Mouse (Mus musculus) liver, adult 2 months (tissue): Measurements from ENCODE around the gene Hhatl.

ENCODE experiments used
- CTCF ChIP-seq: fragments of 200-500 bp; IDR thresholded peaks from 2 replicates; pipeline ENCODE4 v1.5.1; 2011; ENCODE audit warnings: low read depth, low read length, control low read depth
- POLR2A ChIP-seq: fragments of 200-500 bp; IDR thresholded peaks from 2 replicates; pipeline ENCODE4 v1.6.1; 2011; ENCODE audit warnings: low read length, control low read depth; ENCODE audit not compliant: insufficient read depth; ENCODE audit errors: extremely low read depth

DNA sequence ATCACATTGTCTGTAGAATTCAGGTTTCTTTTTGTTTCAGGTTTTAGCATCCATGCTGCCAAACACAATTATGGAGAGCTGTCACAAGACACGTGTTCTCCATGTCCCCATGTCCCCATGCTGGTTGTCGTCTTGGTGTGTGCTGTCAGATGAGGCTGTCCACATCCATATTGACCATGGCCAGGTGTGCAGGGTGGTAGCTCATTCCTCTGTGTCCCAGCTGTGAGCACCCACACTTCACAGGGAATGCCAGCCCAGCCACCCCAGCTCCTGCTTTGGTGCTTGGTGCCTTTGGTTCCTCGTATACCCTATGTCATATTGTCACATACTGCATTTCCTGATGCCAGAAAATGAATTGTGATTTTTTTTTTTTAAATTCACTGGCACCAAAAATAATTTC lies 37.7 kb downstream of the Hhatl start:
- TF ChIP-seq CTCF (no peak), POLR2A (no peak)
